Mouse (Mus musculus) megakaryocyte, embryonic 14.5 days (primary cell): ENCODE data around the gene Fig4.

Experiments used
- FLI1 ChIP-seq: IDR thresholded peaks from 2 replicates; pipeline ENCODE4 v1.6.1; 2012; ENCODE audit warnings: low read length, inconsistent platforms, mixed read lengths
- GATA1 ChIP-seq: IDR thresholded peaks from 3 replicates; pipeline ENCODE4 v1.6.1; 2012; ENCODE audit warnings: mixed read lengths, low read length, inconsistent platforms, borderline replicate concordance

GRCm38 (mm10) chr10:41151901-41152300 is 151.2 kb downstream of the Fig4 start:
- no peak for TF ChIP-seq FLI1
- no peak for TF ChIP-seq GATA1
